Mouse (Mus musculus) MEL (cell line): Measurements from ENCODE around the gene Slco1b2.

Experiments used
- CTCF ChIP-seq, 3 experiments: IDR thresholded peaks in 2 of 3; conservative IDR thresholded peaks in 1 of 3; 2 replicates each; pipeline ENCODE4 v1.5.1; 2011 to 2012; ENCODE audit warnings: low read length in 3 of 3, low read depth in 2 of 3, mild to moderate bottlenecking in 2 of 3, improper control_type of control experiment in 1 of 3, inconsistent platforms in 1 of 3, mixed read lengths in 1 of 3, moderate library complexity in 1 of 3; ENCODE audit not compliant: control insufficient read depth in 1 of 3, insufficient read depth in 1 of 3, poor library complexity in 1 of 3, severe bottlenecking in 1 of 3
- GATA1 ChIP-seq: IDR thresholded peaks from 2 replicates; pipeline ENCODE4 v1.6.1; 2011; ENCODE audit warnings: low read depth, low read length, improper control_type of control experiment
- HCFC1 ChIP-seq: IDR thresholded peaks from 2 replicates; pipeline ENCODE4 v1.6.1; 2012; ENCODE audit warnings: low read depth, mild to moderate bottlenecking, inconsistent platforms, low read length, improper control_type of control experiment, moderate library complexity
- MAZ ChIP-seq: IDR thresholded peaks from 2 replicates; pipeline ENCODE4 v1.6.1; 2012; ENCODE audit warnings: low read depth, mild to moderate bottlenecking, inconsistent platforms, low read length, improper control_type of control experiment
- UBTF ChIP-seq: IDR thresholded peaks from 2 replicates; pipeline ENCODE4 v1.6.1; 2012; ENCODE audit warnings: low read depth, mild to moderate bottlenecking, inconsistent platforms, low read length, improper control_type of control experiment, moderate library complexity, borderline replicate concordance; ENCODE audit not compliant: insufficient read depth
- USF1 ChIP-seq: IDR thresholded peaks from 2 replicates; pipeline ENCODE4 v1.6.1; 2014; ENCODE audit warnings: low read depth, mild to moderate bottlenecking, inconsistent platforms, low read length, improper control_type of control experiment, moderate library complexity
- ZNF384 ChIP-seq: IDR thresholded peaks from 2 replicates; pipeline ENCODE4 v1.6.1; 2012; ENCODE audit warnings: low read depth, mild to moderate bottlenecking, inconsistent platforms, low read length, improper control_type of control experiment

- no peak for TF ChIP-seq USF1
- no peak for TF ChIP-seq CTCF (IDR thresholded peaks at IDR 0.05 in 2 of 3, conservative IDR thresholded peaks at IDR 0.05 in 1 of 3; ENCODE audit: control insufficient read depth in 1 of 3, insufficient read depth in 1 of 3, low read depth in 2 of 3, low read length in 3 of 3, poor library complexity in 1 of 3, severe bottlenecking in 1 of 3)
- TF ChIP-seq HCFC1: no peak
- no peak for TF ChIP-seq ZNF384
- no peak for TF ChIP-seq UBTF
- TF ChIP-seq GATA1: no peak
- no peak for TF ChIP-seq MAZ
Observed at GRCm38 (mm10) chr6:141596081-141596480, 33.2 kb upstream of the Slco1b2 start.
